Mouse (Mus musculus): ENCODE measurements around the gene Serpinb6a. TPM values are rescaled to one million over a fixed set of nuclear protein-coding genes. Genes with fewer than 3 reads are reported as not detected.

Gene Serpinb6a
- polyA plus RNA-seq, 1 experiment from 2014 or later, result 66.6 TPM

DNA sequence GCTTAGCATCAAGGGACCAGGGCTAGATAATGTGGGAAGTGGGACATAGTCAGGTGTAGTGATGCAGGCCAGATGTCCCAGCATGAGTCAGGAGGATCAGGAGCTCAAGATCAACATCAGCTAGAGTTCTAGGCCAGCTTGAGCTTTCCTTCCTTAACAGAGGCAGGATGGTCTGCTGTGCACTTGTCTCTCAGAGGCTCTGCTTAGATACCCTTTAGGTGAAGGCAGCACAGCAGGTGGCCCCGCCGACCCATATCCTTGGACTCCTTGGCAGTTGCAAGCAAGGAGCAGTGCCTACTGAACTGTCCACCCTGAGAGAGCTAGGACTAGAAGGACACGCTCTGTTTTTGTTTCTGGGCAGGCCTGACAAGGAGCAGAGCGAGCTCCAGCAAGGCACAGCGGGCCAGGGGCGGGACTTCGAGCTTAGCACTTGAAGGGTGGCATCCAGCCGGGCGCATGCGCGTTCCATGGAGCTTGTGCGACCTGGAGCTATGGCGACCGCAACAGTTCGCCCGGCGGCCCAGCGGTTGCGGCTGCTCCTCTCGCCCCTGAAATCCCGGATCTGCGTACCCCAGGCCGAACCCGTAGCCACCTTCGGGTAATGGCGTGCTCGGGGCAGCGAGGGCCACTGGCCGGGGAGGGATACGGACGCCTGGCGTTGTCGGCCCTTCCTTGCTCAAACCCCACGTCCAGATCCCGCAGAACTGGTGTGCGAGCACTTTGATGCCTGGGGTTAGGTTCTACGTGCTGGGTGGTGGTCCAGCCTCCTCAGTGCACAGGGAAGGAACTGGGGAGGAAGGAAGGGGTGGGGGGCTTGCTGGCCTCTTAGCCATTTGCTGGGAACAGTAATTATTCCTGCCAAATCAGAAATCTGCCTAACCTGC lies 34.8 kb upstream of the Serpinb6a start, which contains the start of gene Bphl:
Bphl (plus strand) TSS at position 426 of the 884 bp plus-strand sequence.
- peak within 1 kb of the TSS; percentile 75 for H3K4me3 ChIP-seq
- H3K4me2 ChIP-seq, result peak within 1 kb of the TSS; percentile 68
- peaks cover 18% of the 10 kb centered on the region for H3K36me3 ChIP-seq
- peaks cover 16% of the 10 kb centered on the region for H3K4me1 ChIP-seq
- WGBS, result under 1% methylated on average over 37 of the region's 37 CpGs
- H3K9me3 ChIP-seq, result no peaks in the 10 kb centered on the region
- peak within 1 kb of the TSS; percentile 86 for H3K9ac ChIP-seq
- peak within 1 kb of the TSS; percentile 88 for H3K27ac ChIP-seq
- H3K27me3 ChIP-seq, result no peaks in the 10 kb centered on the region
- peak; percentile 94 for ATAC-seq (ENCODE audit: borderline replicate concordance, extremely low read depth, low FRiP score, low TSS enrichment)

DNA sequence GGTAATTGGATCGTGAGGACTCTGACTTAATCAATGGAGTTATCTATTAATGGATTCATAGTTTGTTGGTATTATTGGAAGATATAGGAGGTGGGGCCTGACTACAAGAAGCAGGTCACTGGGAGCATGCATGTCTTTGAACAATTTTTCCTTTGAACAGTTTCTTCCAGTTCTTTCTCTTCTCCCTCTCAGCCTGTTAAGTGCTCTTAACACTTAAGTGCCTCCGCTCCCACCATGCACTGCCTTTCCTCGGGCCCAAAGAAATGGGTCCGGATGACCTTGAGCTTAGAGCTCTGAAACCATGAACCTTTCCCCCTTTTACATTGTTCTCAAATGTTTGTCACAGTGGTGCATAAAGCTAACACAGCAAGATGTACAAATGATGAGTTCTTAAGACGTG lies 34.1 kb upstream of the Serpinb6a start:
- H3K4me1 ChIP-seq, result peaks cover 16% of the 10 kb centered on the region
- peak overlapping the region; percentile 88 for H3K27ac ChIP-seq
- no peaks in the 10 kb centered on the region for H3K9me3 ChIP-seq
- no peak overlapping the region for H3K4me3 ChIP-seq
- ATAC-seq (ENCODE audit: borderline replicate concordance, extremely low read depth, low FRiP score, low TSS enrichment), result peak; percentile 24; the same call in 1 of the 2 replicates
- WGBS, result 57% methylated on average over 5 of the region's 5 CpGs
- H3K9ac ChIP-seq, result no peak overlapping the region
- no peak overlapping the region for H3K4me2 ChIP-seq
- peaks cover 21% of the 10 kb centered on the region for H3K36me3 ChIP-seq
- H3K27me3 ChIP-seq, result no peaks in the 10 kb centered on the region

DNA sequence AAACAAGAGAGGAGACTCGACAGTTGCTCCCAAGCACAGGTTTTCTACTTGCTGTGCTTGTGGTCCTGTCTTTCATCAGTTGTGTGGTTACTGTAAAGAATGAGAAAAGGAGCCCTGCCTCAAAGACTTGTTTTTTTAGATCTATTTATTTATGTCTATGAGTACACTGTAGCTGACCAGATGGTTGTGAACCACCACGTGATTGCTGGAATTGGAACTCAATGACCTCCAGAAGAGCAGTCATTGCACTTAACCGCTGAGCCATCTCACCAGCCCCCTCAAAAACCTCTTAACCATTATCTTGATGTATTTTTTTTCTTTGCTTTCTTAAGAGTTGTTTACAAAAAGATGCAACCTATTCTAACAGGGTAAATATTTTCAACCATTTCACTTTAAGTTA lies 32.8 kb upstream of the Serpinb6a start:
- Histone ChIP-seq H3K4me3 (no peak overlapping the region), H3K9ac (no peak overlapping the region), H3K4me2 (no peak overlapping the region), H3K27me3 (no peaks in the 10 kb centered on the region), H3K27ac (no peak overlapping the region), H3K36me3 (peaks cover 27% of the 10 kb centered on the region), H3K9me3 (no peaks in the 10 kb centered on the region), H3K4me1 (peaks cover 16% of the 10 kb centered on the region)
- WGBS, result 62% methylated on average over 3 of the region's 3 CpGs
- no peak for ATAC-seq (ENCODE audit: borderline replicate concordance, extremely low read depth, low FRiP score, low TSS enrichment)

DNA sequence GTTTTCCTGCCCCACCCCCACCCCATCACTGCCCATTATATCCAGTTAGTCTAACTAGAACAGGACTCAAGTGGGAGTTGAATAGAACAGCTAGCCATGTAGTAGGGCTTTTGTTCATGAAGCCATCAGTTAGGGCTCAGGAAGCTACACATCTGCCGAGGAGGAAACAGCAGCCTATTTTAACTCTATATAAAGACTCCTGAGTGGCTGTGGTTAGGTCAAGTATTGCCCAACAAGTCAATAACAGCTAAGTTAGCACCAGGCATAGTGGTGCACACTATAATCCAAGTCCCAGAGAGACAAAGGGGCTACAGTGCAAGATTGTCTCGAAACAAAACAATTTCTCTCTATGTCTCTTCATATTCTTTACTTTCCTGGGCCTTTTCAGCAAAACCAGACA lies 29.4 kb upstream of the Serpinb6a start:
- Histone ChIP-seq H3K4me2 (no peak overlapping the region), H3K4me1 (peaks cover 2% of the 10 kb centered on the region; the same call in 1 of the 2 replicates), H3K27ac (no peak overlapping the region), H3K27me3 (no peaks in the 10 kb centered on the region), H3K4me3 (no peak overlapping the region), H3K9ac (no peak overlapping the region), H3K36me3 (peaks cover 51% of the 10 kb centered on the region), H3K9me3 (no peaks in the 10 kb centered on the region)
- no peak for ATAC-seq (ENCODE audit: borderline replicate concordance, extremely low read depth, low FRiP score, low TSS enrichment)
- WGBS, result 74% methylated on average over 2 of the region's 2 CpGs

DNA sequence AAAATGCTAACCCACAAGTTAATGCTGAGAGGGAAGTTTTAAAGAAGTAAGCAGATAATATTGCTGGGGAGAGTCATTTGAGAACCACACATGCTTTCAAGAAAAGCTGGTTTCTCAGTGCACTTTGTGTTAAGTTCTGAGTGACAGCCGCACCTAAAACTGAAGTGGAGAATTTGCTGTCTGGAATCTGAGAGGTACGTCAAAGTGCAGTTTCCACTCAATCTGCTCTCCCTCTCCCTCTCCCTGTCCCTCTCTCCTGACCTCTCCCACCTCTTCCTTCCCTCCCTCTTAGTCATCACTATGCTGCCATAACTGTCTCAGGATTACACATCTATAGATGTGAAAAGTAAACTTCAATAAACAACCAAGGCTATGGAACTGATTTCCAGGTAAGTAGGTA lies 19.4 kb upstream of the Serpinb6a start:
- Histone ChIP-seq H3K36me3 (peaks cover 46% of the 10 kb centered on the region), H3K4me1 (0 out of 2 replicates have a peak, but pooled peaks cover 3% of the 10 kb centered on the region), H3K9me3 (no peaks in the 10 kb centered on the region), H3K27me3 (no peaks in the 10 kb centered on the region), H3K4me3 (no peak overlapping the region), H3K4me2 (no peak overlapping the region), H3K27ac (no peak overlapping the region), H3K9ac (no peak overlapping the region)
- ATAC-seq (ENCODE audit: borderline replicate concordance, extremely low read depth, low FRiP score, low TSS enrichment), result no peak
- WGBS, result 60% methylated on average over 2 of the region's 2 CpGs

DNA sequence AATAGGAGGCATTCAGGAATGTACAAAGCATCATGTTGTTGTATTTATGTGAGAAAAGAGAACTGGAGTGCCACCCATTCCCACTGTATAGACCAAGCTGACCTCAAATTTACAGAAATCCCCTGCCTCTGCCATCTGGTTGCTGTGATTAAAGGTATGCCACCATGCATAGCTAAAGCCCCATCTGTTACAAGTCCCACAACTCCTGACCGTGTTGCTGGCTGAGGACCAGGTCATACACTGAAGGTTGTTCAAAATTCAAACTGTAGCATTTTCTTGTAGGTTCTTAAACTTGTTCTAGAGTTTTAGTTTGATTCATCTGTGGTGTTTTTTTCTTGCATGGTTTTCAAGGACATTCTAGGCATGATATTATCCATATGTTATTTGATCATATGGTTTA lies 15.9 kb upstream of the Serpinb6a start:
- H3K4me3 ChIP-seq, result no peak overlapping the region

DNA sequence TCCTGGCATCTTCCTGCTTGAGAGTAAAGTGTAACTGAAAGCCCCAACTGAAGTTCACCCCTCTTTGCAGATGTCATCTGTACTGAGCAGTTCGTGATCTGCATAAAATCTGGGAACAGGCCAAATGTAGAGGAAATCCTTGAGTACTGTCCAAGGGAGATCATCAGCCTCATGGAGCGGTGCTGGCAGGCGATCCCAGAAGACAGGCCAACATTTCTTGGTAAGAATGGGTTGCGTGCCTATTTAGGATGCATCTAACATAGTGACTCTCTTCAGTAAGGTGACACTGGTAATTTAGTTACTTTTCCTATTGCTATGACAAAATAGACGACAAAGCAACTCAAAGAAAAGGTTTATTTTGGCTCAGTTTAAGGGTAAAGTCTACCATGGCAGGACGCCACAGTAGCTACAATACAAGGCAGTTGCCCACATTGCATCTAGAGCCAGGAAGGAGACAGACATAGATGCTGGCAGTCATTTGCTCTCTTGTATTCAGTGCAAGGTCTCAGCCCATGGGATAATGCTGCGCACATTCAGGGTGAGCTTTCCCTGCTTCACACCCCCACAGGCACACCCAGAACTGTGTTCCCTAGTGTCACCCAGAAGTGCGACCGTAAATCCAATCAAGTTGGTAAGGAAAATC lies 14.5 kb upstream of the Serpinb6a start:
- 80% methylated on average over 9 of the region's 9 CpGs for WGBS
- no peak overlapping the region for H3K4me3 ChIP-seq
- H3K4me2 ChIP-seq, result no peak overlapping the region
- H3K27ac ChIP-seq, result no peak overlapping the region
- H3K36me3 ChIP-seq, result peaks cover 76% of the 10 kb centered on the region
- H3K27me3 ChIP-seq, result no peaks in the 10 kb centered on the region
- no peaks in the 10 kb centered on the region for H3K4me1 ChIP-seq
- H3K9me3 ChIP-seq, result no peaks in the 10 kb centered on the region
- no peak overlapping the region for H3K9ac ChIP-seq
- ATAC-seq (ENCODE audit: borderline replicate concordance, extremely low read depth, low FRiP score, low TSS enrichment), result no peak

More for the DNA sequence above, 15.9 kb upstream of the Serpinb6a start:
- Histone ChIP-seq H3K27me3 (no peaks in the 10 kb centered on the region), H3K36me3 (peaks cover 73% of the 10 kb centered on the region), H3K9ac (no peak overlapping the region), H3K4me1 (0 out of 2 replicates have a peak, but pooled peaks cover 3% of the 10 kb centered on the region), H3K9me3 (no peaks in the 10 kb centered on the region), H3K4me2 (no peak overlapping the region), H3K27ac (no peak overlapping the region)
- no peak for ATAC-seq (ENCODE audit: borderline replicate concordance, extremely low read depth, low FRiP score, low TSS enrichment)
- 91% methylated on average over 1 of the region's 1 CpGs for WGBS

DNA sequence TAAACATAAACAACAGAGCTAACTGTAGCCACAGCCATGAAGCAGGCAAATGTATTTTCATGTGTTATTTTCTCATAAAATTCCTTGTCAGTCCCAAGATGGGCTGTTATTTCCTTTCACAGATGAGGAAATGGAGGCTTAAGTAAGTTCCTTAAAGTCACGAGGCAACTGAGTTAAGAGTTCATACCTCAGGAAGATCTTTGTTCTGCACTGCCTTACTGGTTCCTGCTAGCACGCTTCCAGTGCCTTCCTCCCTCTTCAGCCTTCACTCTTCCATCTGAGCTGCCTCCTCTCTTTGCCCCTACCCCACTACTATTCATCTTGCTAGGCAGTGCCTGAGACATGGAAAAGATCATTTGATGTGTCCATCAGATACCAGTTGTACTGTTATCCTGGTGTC lies 4.6 kb upstream of the Serpinb6a start:
- H3K27ac ChIP-seq, result no peak overlapping the region
- no peaks in the 10 kb centered on the region for H3K27me3 ChIP-seq
- H3K36me3 ChIP-seq, result peaks cover 20% of the 10 kb centered on the region; the same call in 1 of the 2 replicates
- H3K4me2 ChIP-seq, result no peak overlapping the region
- no peak for ATAC-seq (ENCODE audit: borderline replicate concordance, extremely low read depth, low FRiP score, low TSS enrichment)
- no peak overlapping the region for H3K4me3 ChIP-seq
- H3K9ac ChIP-seq, result no peak overlapping the region
- H3K9me3 ChIP-seq, result no peaks in the 10 kb centered on the region
- peaks cover 6% of the 10 kb centered on the region for H3K4me1 ChIP-seq
- 55% methylated on average over 2 of the region's 2 CpGs for WGBS

- peak overlapping the region; percentile 93 for H3K9ac ChIP-seq
- peak overlapping the region; percentile 100 for H3K4me3 ChIP-seq
- 0 out of 2 replicates have a peak overlapping the region, but pooled peaks have one; percentile 93 for H3K27ac ChIP-seq
- 7% methylated on average over 5 of the region's 5 CpGs for WGBS
- H3K9me3 ChIP-seq, result no peaks in the 10 kb centered on the region
- peaks cover 6% of the 10 kb centered on the region for H3K4me1 ChIP-seq
- H3K36me3 ChIP-seq, result no peaks in the 10 kb centered on the region
- peak; percentile 2; the same call in 1 of the 2 replicates for ATAC-seq (ENCODE audit: borderline replicate concordance, extremely low read depth, low FRiP score, low TSS enrichment)
- peak overlapping the region; percentile 62 for H3K4me2 ChIP-seq
- no peaks in the 10 kb centered on the region for H3K27me3 ChIP-seq
These were observed 464 bp upstream of the Serpinb6a start for GRCm38 (mm10) chr13:34003058-34003457.

- no peak overlapping the region for H3K27ac ChIP-seq
- no peak overlapping the region for H3K4me3 ChIP-seq
- 14% methylated on average over 1 of the region's 1 CpGs for WGBS
- no peak for ATAC-seq (ENCODE audit: borderline replicate concordance, extremely low read depth, low FRiP score, low TSS enrichment)
- H3K9ac ChIP-seq, result no peak overlapping the region
- no peaks in the 10 kb centered on the region for H3K36me3 ChIP-seq
- no peaks in the 10 kb centered on the region for H3K9me3 ChIP-seq
- H3K27me3 ChIP-seq, result no peaks in the 10 kb centered on the region
- no peak overlapping the region for H3K4me2 ChIP-seq
- no peaks in the 10 kb centered on the region for H3K4me1 ChIP-seq
These were observed 7.4 kb downstream of the Serpinb6a start for GRCm38 (mm10) chr13:33995197-33995596.

DNA sequence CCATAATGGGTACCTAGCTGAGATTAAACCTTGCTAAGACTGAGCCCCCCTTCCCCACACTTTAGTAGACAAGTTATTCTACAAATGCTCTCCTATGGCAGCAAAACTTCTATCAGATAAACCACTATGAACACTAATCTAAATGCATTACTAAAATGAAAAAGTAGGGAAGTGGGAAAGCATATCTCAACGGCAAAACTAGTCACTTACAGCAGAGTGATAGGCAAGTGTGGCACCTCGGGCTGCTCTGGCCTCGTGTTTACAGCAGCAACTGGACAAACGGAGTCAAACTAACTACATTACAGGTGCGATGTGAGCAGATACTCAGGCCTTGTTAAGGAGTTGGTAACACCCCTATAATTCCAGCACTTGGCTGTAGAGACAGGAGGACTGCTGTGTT lies 13.0 kb downstream of the Serpinb6a start:
- no peaks in the 10 kb centered on the region for H3K4me1 ChIP-seq
- ATAC-seq (ENCODE audit: borderline replicate concordance, extremely low read depth, low FRiP score, low TSS enrichment), result no peak
- H3K36me3 ChIP-seq, result no peaks in the 10 kb centered on the region; the same call in 1 of the 2 replicates
- H3K4me2 ChIP-seq, result no peak overlapping the region
- H3K9me3 ChIP-seq, result no peaks in the 10 kb centered on the region
- no peaks in the 10 kb centered on the region for H3K27me3 ChIP-seq
- no peak overlapping the region for H3K27ac ChIP-seq
- 80% methylated on average over 5 of the region's 5 CpGs for WGBS
- H3K4me3 ChIP-seq, result no peak overlapping the region
- H3K9ac ChIP-seq, result no peak overlapping the region

GRCm38 (mm10) chr13:33966574-33966973 lies 36.0 kb downstream of the Serpinb6a start:
- no peaks in the 10 kb centered on the region for H3K9me3 ChIP-seq

More at GRCm38 (mm10) chr13:33966574-33966973, 36.0 kb downstream of the Serpinb6a start:
- no peak overlapping the region for H3K4me3 ChIP-seq
- H3K27ac ChIP-seq, result no peak overlapping the region
- no peaks in the 10 kb centered on the region for H3K36me3 ChIP-seq
- H3K9ac ChIP-seq, result no peak overlapping the region
- ATAC-seq (ENCODE audit: borderline replicate concordance, extremely low read depth, low FRiP score, low TSS enrichment), result no peak
- no peaks in the 10 kb centered on the region for H3K27me3 ChIP-seq
- H3K4me2 ChIP-seq, result no peak overlapping the region
- H3K4me1 ChIP-seq, result peaks cover 10% of the 10 kb centered on the region
